Mouse (Mus musculus): ENCODE data around the gene Tut1. TPM values are rescaled to one million over a fixed set of nuclear protein-coding genes. Genes with fewer than 3 reads are reported as not detected.
"Not testable (repeated sequence)": the region's sequence is repeated elsewhere in the genome, so short reads cannot be mapped to it uniquely, and the experiment has no call there.

Gene Tut1
- polyA plus RNA-seq, 1 experiment from 2014 or later: 38.1 TPM

GRCm38 (mm10) chr19:8994813-8995607 lies 41.4 kb downstream of the Tut1 start:
- 83% methylated on average over 10 of the region's 10 CpGs for WGBS
- Histone ChIP-seq H3K9ac (no peak overlapping the region), H3K27me3 (no peaks in the 10 kb centered on the region), H3K4me2 (replicated peaks) (no peak overlapping the region), H3K4me3 (no peak overlapping the region), H3K27ac (no peak overlapping the region), H3K36me3 (peaks cover 6% of the 10 kb centered on the region), H3K4me1 (peaks cover 53% of the 10 kb centered on the region), H3K9me3 (no peaks in the 10 kb centered on the region)
- no peak for ATAC-seq (ENCODE audit: insufficient number of reproducible peaks, insufficient read depth, low FRiP score, low TSS enrichment)

- Histone ChIP-seq H3K36me3 (peaks cover 22% of the 10 kb centered on the region), H3K4me3 (no peak overlapping the region), H3K4me2 (replicated peaks) (no peak overlapping the region), H3K4me1 (peaks cover 42% of the 10 kb centered on the region), H3K27me3 (no peaks in the 10 kb centered on the region), H3K9me3 (no peaks in the 10 kb centered on the region), H3K9ac (no peak overlapping the region), H3K27ac (peak overlapping the region; percentile 51; the same call in 1 of the 2 replicates)
- no peak for ATAC-seq (ENCODE audit: insufficient number of reproducible peaks, insufficient read depth, low FRiP score, low TSS enrichment)
- WGBS: 89% methylated on average over 6 of the region's 6 CpGs
Observed at GRCm38 (mm10) chr19:8996601-8997000, 43.0 kb downstream of the Tut1 start.

GRCm38 (mm10) chr19:8997546-8997945 lies 43.9 kb downstream of the Tut1 start:
- Histone ChIP-seq H3K4me1 (peaks cover 33% of the 10 kb centered on the region), H3K9me3 (no peaks in the 10 kb centered on the region), H3K4me3 (no peak overlapping the region), H3K9ac (no peak overlapping the region), H3K4me2 (replicated peaks) (no peak overlapping the region), H3K36me3 (peaks cover 31% of the 10 kb centered on the region), H3K27ac (peak overlapping the region; percentile 51), H3K27me3 (no peaks in the 10 kb centered on the region)
- peak; percentile 74 for ATAC-seq (ENCODE audit: insufficient number of reproducible peaks, insufficient read depth, low FRiP score, low TSS enrichment)
- WGBS: 77% methylated on average over 4 of the region's 4 CpGs

GRCm38 (mm10) chr19:8998546-8998945 lies 44.9 kb downstream of the Tut1 start:
- Histone ChIP-seq H3K4me2 (replicated peaks) (no peak overlapping the region), H3K4me3 (no peak overlapping the region), H3K27ac (no peak overlapping the region), H3K27me3 (no peaks in the 10 kb centered on the region), H3K9me3 (no peaks in the 10 kb centered on the region), H3K4me1 (peaks cover 23% of the 10 kb centered on the region), H3K9ac (no peak overlapping the region), H3K36me3 (peaks cover 41% of the 10 kb centered on the region)
- 88% methylated on average over 6 of the region's 6 CpGs for WGBS
- ATAC-seq (ENCODE audit: insufficient number of reproducible peaks, insufficient read depth, low FRiP score, low TSS enrichment): no peak

- peaks cover 48% of the 10 kb centered on the region for H3K36me3 ChIP-seq
- H3K27ac ChIP-seq: no peak overlapping the region
- no peak overlapping the region for H3K9ac ChIP-seq
- ATAC-seq (ENCODE audit: insufficient number of reproducible peaks, insufficient read depth, low FRiP score, low TSS enrichment): no peak
- no peak overlapping the region for H3K4me2 ChIP-seq (replicated peaks)
- no peaks in the 10 kb centered on the region for H3K27me3 ChIP-seq
- H3K4me3 ChIP-seq: no peak overlapping the region
- H3K4me1 ChIP-seq: peaks cover 21% of the 10 kb centered on the region
- no peaks in the 10 kb centered on the region for H3K9me3 ChIP-seq
- WGBS: 88% methylated on average over 4 of the region's 4 CpGs
Observed at GRCm38 (mm10) chr19:8999223-8999622, 45.6 kb downstream of the Tut1 start.

GRCm38 (mm10) chr19:9006915-9007314 lies 53.3 kb downstream of the Tut1 start:
- ATAC-seq (ENCODE audit: insufficient number of reproducible peaks, insufficient read depth, low FRiP score, low TSS enrichment); H3K9me3 ChIP-seq; H3K4me3 ChIP-seq; H3K27me3 ChIP-seq; H3K9ac ChIP-seq; H3K4me2 ChIP-seq (replicated peaks); H3K27ac ChIP-seq; H3K4me1 ChIP-seq: not testable (repeated sequence)
- WGBS: 92% methylated on average over 2 of the region's 2 CpGs
- peaks cover 65% of the 10 kb centered on the region for H3K36me3 ChIP-seq

Other genes with a start within 250 kb of the Tut1 start
- 119 and 122 TPM in 2 replicates for gene Slc3a2, start 230.5 kb upstream of the Tut1 start, polyA plus RNA-seq (2016; fragmentation: Nextera tagmentation; extraction: Ambion mirVana)
- gene Wdr74, start 218.0 kb upstream of the Tut1 start, polyA plus RNA-seq (2016; fragmentation: Nextera tagmentation; extraction: Ambion mirVana): 88.5 and 98.3 TPM in 2 replicates
- 2.6 and 2.7 TPM in 2 replicates for gene 1700092M07Rik, start 213.1 kb upstream of the Tut1 start, polyA plus RNA-seq (2016; fragmentation: Nextera tagmentation; extraction: Ambion mirVana)
- gene Stx5a, start 212.4 kb upstream of the Tut1 start, polyA plus RNA-seq (2016; fragmentation: Nextera tagmentation; extraction: Ambion mirVana): 165 and 172 TPM in 2 replicates
- gene Nxf1, start 196.8 kb upstream of the Tut1 start, polyA plus RNA-seq (2016; fragmentation: Nextera tagmentation; extraction: Ambion mirVana): 218 and 221 TPM in 2 replicates
- gene Tmem223, start 182.9 kb upstream of the Tut1 start, polyA plus RNA-seq (2016; fragmentation: Nextera tagmentation; extraction: Ambion mirVana): 202 and 221 TPM in 2 replicates
- 48.4 and 54.1 TPM in 2 replicates for gene Tmem179b, start 179.4 kb upstream of the Tut1 start, polyA plus RNA-seq (2016; fragmentation: Nextera tagmentation; extraction: Ambion mirVana)
- 39.9 and 40.4 TPM in 2 replicates for gene Taf6l, start 167.4 kb upstream of the Tut1 start, polyA plus RNA-seq (2016; fragmentation: Nextera tagmentation; extraction: Ambion mirVana)
- 166 and 170 TPM in 2 replicates for gene Polr2g, start 155.3 kb upstream of the Tut1 start, polyA plus RNA-seq (2016; fragmentation: Nextera tagmentation; extraction: Ambion mirVana)
- gene Zbtb3, start 151.3 kb upstream of the Tut1 start, polyA plus RNA-seq (2016; fragmentation: Nextera tagmentation; extraction: Ambion mirVana): 6.5 and 7.2 TPM in 2 replicates
- 71.3 and 71.7 TPM in 2 replicates for gene Ttc9c, start 134.5 kb upstream of the Tut1 start, polyA plus RNA-seq (2016; fragmentation: Nextera tagmentation; extraction: Ambion mirVana)
- 6.2 TPM in 2 replicates for gene Hnrnpul2, start 133.8 kb upstream of the Tut1 start, polyA plus RNA-seq (2016; fragmentation: Nextera tagmentation; extraction: Ambion mirVana)
- not detected in 2 replicates for gene AC129217.1, start 124.1 kb upstream of the Tut1 start, polyA plus RNA-seq (2016; fragmentation: Nextera tagmentation; extraction: Ambion mirVana)
- gene Bscl2, start 116.4 kb upstream of the Tut1 start, polyA plus RNA-seq (2016; fragmentation: Nextera tagmentation; extraction: Ambion mirVana): 43.0 and 47.5 TPM in 2 replicates
- 30.5 and 38.9 TPM in 2 replicates for gene Gng3, start 114.7 kb upstream of the Tut1 start, polyA plus RNA-seq (2016; fragmentation: Nextera tagmentation; extraction: Ambion mirVana)
- 0.18 and 0.77 TPM in 2 replicates for gene Lrrn4cl, start 103.1 kb upstream of the Tut1 start, polyA plus RNA-seq (2016; fragmentation: Nextera tagmentation; extraction: Ambion mirVana)
- gene Ubxn1, start 82.4 kb upstream of the Tut1 start, polyA plus RNA-seq (2016; fragmentation: Nextera tagmentation; extraction: Ambion mirVana): 179 and 189 TPM in 2 replicates
- 66.0 and 67.6 TPM in 2 replicates for gene Uqcc3, start 72.9 kb upstream of the Tut1 start, polyA plus RNA-seq (2016; fragmentation: Nextera tagmentation; extraction: Ambion mirVana)
- 82.3 and 88.4 TPM in 2 replicates for gene Lbhd1, start 70.1 kb upstream of the Tut1 start, polyA plus RNA-seq (2016; fragmentation: Nextera tagmentation; extraction: Ambion mirVana)
- not detected in 2 replicates for gene Gm49403, start 69.9 kb upstream of the Tut1 start, polyA plus RNA-seq (2016; fragmentation: Nextera tagmentation; extraction: Ambion mirVana)
- 98.0 and 107 TPM in 2 replicates for gene 1810009A15Rik, start 65.0 kb upstream of the Tut1 start, polyA plus RNA-seq (2016; fragmentation: Nextera tagmentation; extraction: Ambion mirVana)
- gene Gm49416, start 64.9 kb upstream of the Tut1 start, polyA plus RNA-seq (2016; fragmentation: Nextera tagmentation; extraction: Ambion mirVana): not detected in 2 replicates
- 50.4 and 51.5 TPM in 2 replicates for gene Ints5, start 60.8 kb upstream of the Tut1 start, polyA plus RNA-seq (2016; fragmentation: Nextera tagmentation; extraction: Ambion mirVana)
- gene Ganab, start 55.8 kb upstream of the Tut1 start, polyA plus RNA-seq (2016; fragmentation: Nextera tagmentation; extraction: Ambion mirVana): 112 and 119 TPM in 2 replicates
- 54.6 and 58.5 TPM in 2 replicates for gene B3gat3, start 33.5 kb upstream of the Tut1 start, polyA plus RNA-seq (2016; fragmentation: Nextera tagmentation; extraction: Ambion mirVana)
- gene Rom1, start 24.5 kb upstream of the Tut1 start, polyA plus RNA-seq (2016; fragmentation: Nextera tagmentation; extraction: Ambion mirVana): 2.7 and 3.0 TPM in 2 replicates
- 29.0 and 29.7 TPM in 2 replicates for gene Eml3, start 24.3 kb upstream of the Tut1 start, polyA plus RNA-seq (2016; fragmentation: Nextera tagmentation; extraction: Ambion mirVana)
- 202 and 211 TPM in 2 replicates for gene Mta2, start 12.0 kb upstream of the Tut1 start, polyA plus RNA-seq (2016; fragmentation: Nextera tagmentation; extraction: Ambion mirVana)
- gene Eef1g, start 13.2 kb downstream of the Tut1 start, polyA plus RNA-seq (2016; fragmentation: Nextera tagmentation; extraction: Ambion mirVana): 471 and 477 TPM in 2 replicates
- 24.4 and 27.7 TPM in 2 replicates for gene Ahnak, start 35.4 kb downstream of the Tut1 start, polyA plus RNA-seq (2016; fragmentation: Nextera tagmentation; extraction: Ambion mirVana)
- not detected in 2 replicates for gene Scgb1a1, start 134.1 kb downstream of the Tut1 start, polyA plus RNA-seq (2016; fragmentation: Nextera tagmentation; extraction: Ambion mirVana)
- 16.4 and 17.6 TPM in 2 replicates for gene Asrgl1, start 181.8 kb downstream of the Tut1 start, polyA plus RNA-seq (2016; fragmentation: Nextera tagmentation; extraction: Ambion mirVana)